Mouse (Mus musculus): ENCODE measurements around the gene Knop1. TPM values are rescaled to one million over a fixed set of nuclear protein-coding genes. Genes with fewer than 3 reads are reported as not detected.

The Knop1 gene
- polyA plus RNA-seq, 1 experiment = 26.1 TPM

DNA sequence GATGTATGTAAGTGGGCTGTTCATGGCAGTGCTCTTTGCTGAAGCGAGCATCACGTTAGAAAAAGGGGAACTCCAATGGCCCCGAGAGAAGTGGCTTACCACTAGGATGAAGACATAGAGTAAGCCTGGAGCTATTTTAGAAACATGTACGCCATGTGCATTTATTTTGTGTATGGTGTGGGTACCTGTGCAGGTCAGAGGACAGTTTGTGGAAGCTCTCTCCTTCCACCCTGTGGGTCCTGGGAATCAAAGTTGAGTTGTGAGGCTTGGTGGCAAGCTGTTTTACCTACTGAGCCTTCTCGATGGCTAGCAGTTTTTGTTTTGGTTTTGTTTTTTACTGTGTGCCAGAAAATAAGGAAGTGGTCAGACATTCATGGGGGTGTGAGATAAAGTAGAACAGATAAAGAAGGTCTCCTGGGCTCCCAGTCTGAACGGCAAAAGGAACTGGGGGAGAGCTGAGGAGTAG is 57.9 kb downstream of the Knop1 start:
- TF ChIP-seq CTCF (IDR thresholded peaks at IDR 0.05; ENCODE audit: control insufficient read depth, insufficient read depth, insufficient replicate concordance, low read depth, low read length) = no peak
- no peak for TF ChIP-seq POLR2A (IDR thresholded peaks at IDR 0.05; ENCODE audit: control insufficient read depth, low read depth, low read length)
- no peaks in the 10 kb centered on the region for H3K27me3 ChIP-seq (ENCODE audit: control insufficient read depth, insufficient read depth, low read length)
- no peak overlapping the region for H3K4me3 ChIP-seq (ENCODE audit: control insufficient read depth, low read depth, low read length)
- no peak overlapping the region for H3K27ac ChIP-seq (ENCODE audit: control insufficient read depth, insufficient read depth, low read depth, low read length)
- H3K4me1 ChIP-seq (ENCODE audit: control insufficient read depth, insufficient read depth, low read length) = no peaks in the 10 kb centered on the region
- no peaks in the 10 kb centered on the region; the same call in 1 of the 2 replicates for H3K36me3 ChIP-seq (ENCODE audit: control insufficient read depth, insufficient read depth, low read length)

GRCm38 (mm10) chr7:118797600-118797999 is 58.5 kb downstream of the Knop1 start:
- TF ChIP-seq CTCF (IDR thresholded peaks at IDR 0.05; ENCODE audit: control insufficient read depth, insufficient read depth, insufficient replicate concordance, low read depth, low read length) (no peak), POLR2A (IDR thresholded peaks at IDR 0.05; ENCODE audit: control insufficient read depth, low read depth, low read length) (no peak)
- H3K27me3 ChIP-seq (ENCODE audit: control insufficient read depth, insufficient read depth, low read length) = no peaks in the 10 kb centered on the region
- H3K4me1 ChIP-seq (ENCODE audit: control insufficient read depth, insufficient read depth, low read length) = no peaks in the 10 kb centered on the region
- no peak overlapping the region for H3K27ac ChIP-seq (ENCODE audit: control insufficient read depth, insufficient read depth, low read depth, low read length)
- no peaks in the 10 kb centered on the region; the same call in 1 of the 2 replicates for H3K36me3 ChIP-seq (ENCODE audit: control insufficient read depth, insufficient read depth, low read length)
- no peak overlapping the region for H3K4me3 ChIP-seq (ENCODE audit: control insufficient read depth, low read depth, low read length)

- H3K27me3 ChIP-seq (ENCODE audit: control insufficient read depth, insufficient read depth, low read length) = no peaks in the 10 kb centered on the region
- no peak for TF ChIP-seq CTCF (IDR thresholded peaks at IDR 0.05; ENCODE audit: control insufficient read depth, insufficient read depth, insufficient replicate concordance, low read depth, low read length)
- no peak for TF ChIP-seq POLR2A (IDR thresholded peaks at IDR 0.05; ENCODE audit: control insufficient read depth, low read depth, low read length)
- no peaks in the 10 kb centered on the region for H3K4me1 ChIP-seq (ENCODE audit: control insufficient read depth, insufficient read depth, low read length)
- H3K36me3 ChIP-seq (ENCODE audit: control insufficient read depth, insufficient read depth, low read length) = no peaks in the 10 kb centered on the region; the same call in 1 of the 2 replicates
- H3K4me3 ChIP-seq (ENCODE audit: control insufficient read depth, low read depth, low read length) = no peak overlapping the region
- no peak overlapping the region for H3K27ac ChIP-seq (ENCODE audit: control insufficient read depth, insufficient read depth, low read depth, low read length)
Observed at GRCm38 (mm10) chr7:118796838-118797237, 59.2 kb downstream of the Knop1 start.

- TF ChIP-seq CTCF (IDR thresholded peaks at IDR 0.05; ENCODE audit: control insufficient read depth, insufficient read depth, insufficient replicate concordance, low read depth, low read length) = no peak
- no peak for TF ChIP-seq POLR2A (IDR thresholded peaks at IDR 0.05; ENCODE audit: control insufficient read depth, low read depth, low read length)
- no peak overlapping the region for H3K27ac ChIP-seq (ENCODE audit: control insufficient read depth, insufficient read depth, low read depth, low read length)
- no peaks in the 10 kb centered on the region for H3K27me3 ChIP-seq (ENCODE audit: control insufficient read depth, insufficient read depth, low read length)
- no peaks in the 10 kb centered on the region for H3K4me1 ChIP-seq (ENCODE audit: control insufficient read depth, insufficient read depth, low read length)
- no peak overlapping the region for H3K4me3 ChIP-seq (ENCODE audit: control insufficient read depth, low read depth, low read length)
- H3K36me3 ChIP-seq (ENCODE audit: control insufficient read depth, insufficient read depth, low read length) = no peaks in the 10 kb centered on the region; the same call in 1 of the 2 replicates
Observed at GRCm38 (mm10) chr7:118795779-118796178, 60.3 kb downstream of the Knop1 start.

DNA sequence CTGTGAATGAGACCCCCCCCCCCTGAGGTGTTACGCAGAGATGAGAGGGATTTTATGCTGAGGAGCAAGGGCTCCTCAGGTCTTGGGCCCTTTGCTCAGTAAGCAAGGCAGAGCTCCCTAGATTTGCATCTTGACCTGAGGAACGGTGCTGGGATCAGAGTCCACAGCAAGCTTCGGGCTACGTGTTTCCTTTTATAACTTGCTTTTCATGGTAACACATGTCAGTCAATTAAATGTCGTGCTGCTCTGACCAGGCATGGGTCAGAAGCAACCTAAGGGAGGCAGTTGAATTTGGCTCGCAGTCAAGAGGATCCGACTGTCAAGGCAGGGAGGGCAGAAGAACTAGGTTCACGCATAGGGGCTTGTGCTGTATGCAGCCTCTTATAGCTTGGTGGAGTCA is 62.2 kb downstream of the Knop1 start:
- Histone ChIP-seq H3K27me3 (ENCODE audit: control insufficient read depth, insufficient read depth, low read length) (no peaks in the 10 kb centered on the region), H3K27ac (ENCODE audit: control insufficient read depth, insufficient read depth, low read depth, low read length) (no peak overlapping the region), H3K4me1 (ENCODE audit: control insufficient read depth, insufficient read depth, low read length) (no peaks in the 10 kb centered on the region), H3K4me3 (ENCODE audit: control insufficient read depth, low read depth, low read length) (no peak overlapping the region), H3K36me3 (ENCODE audit: control insufficient read depth, insufficient read depth, low read length) (no peaks in the 10 kb centered on the region)
- TF ChIP-seq POLR2A (IDR thresholded peaks at IDR 0.05; ENCODE audit: control insufficient read depth, low read depth, low read length) (no peak), CTCF (IDR thresholded peaks at IDR 0.05; ENCODE audit: control insufficient read depth, insufficient read depth, insufficient replicate concordance, low read depth, low read length) (no peak)

Other genes starting within 250 kb of the Knop1 start
- gene Gde1, start 150.5 kb downstream of the Knop1 start, polyA plus RNA-seq (2012; rRNA removed) = 162 and 164 TPM in 2 replicates
- gene Ccp110, start 143.7 kb downstream of the Knop1 start, polyA plus RNA-seq (2012; rRNA removed) = 45.0 and 59.8 TPM in 2 replicates
- gene Vps35l, start 116.0 kb downstream of the Knop1 start, polyA plus RNA-seq (2012; rRNA removed) = 27.0 and 29.5 TPM in 2 replicates
- gene Iqck, start 502 bp downstream of the Knop1 start, polyA plus RNA-seq (2012; rRNA removed) = 41.3 and 47.7 TPM in 2 replicates
- gene Gprc5b, start 139.0 kb upstream of the Knop1 start, polyA plus RNA-seq (2012; rRNA removed) = 45.8 and 57.4 TPM in 2 replicates

All from testis, adult 2 months (tissue).